Mouse (Mus musculus): ENCODE data around the gene Dhx35. TPM values are rescaled to one million over a fixed set of nuclear protein-coding genes. Genes with fewer than 3 reads are reported as not detected.

The Dhx35 gene
- total and polyA plus RNA-seq, 2 experiments, result 6.5 to 8.2 TPM

DNA sequence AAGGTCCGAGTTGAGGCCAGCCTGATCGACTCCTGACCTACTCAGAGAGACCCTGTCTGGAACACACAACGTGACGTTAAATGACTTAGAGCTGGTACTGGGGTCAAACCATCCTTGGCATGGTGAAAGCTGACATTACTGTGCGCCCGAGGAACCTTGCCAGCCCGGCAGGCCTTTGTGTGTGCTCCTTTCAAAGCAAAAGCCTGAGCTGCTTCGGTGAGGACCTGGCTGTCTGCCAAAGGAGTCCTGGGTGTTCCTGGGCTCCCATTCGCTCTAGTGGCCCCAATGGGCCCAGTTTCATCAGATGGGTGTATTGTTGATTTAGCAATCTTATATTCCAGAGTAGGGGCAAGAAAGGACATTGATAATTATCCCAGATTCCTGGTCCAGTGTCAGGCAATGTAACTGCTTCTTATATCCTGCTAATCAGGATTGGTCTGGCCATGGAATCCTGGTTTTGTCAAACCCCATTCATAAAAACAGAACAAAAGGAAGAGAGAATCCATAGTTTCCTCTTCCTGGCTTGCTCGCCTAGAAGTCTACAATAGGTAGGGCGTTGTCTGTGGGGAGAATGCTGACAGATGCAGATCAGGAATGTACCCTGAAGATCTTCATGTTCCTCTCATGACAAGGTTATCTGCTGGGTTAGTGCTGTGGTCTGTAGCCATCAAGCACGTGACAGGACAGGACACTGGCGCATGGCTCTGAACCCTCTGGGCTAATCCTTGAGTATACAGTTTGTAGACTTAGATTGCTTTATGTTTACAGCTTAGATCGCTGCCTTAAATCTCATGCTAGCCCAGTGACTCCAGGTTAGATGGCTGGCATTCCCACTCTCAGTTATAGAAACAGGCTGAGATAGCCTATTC is 7.4 kb upstream of the Dhx35 start:
- H3K79me2 ChIP-seq (ENCODE audit: control insufficient read depth, insufficient read depth, low read length), result no peaks in the 10 kb centered on the region
- H3K27me3 ChIP-seq (ENCODE audit: control insufficient read depth, insufficient read depth, low read length), result no peaks in the 10 kb centered on the region
- no peak for TF ChIP-seq CTCF (IDR thresholded peaks at IDR 0.05; ENCODE audit: low read depth, low read length)
- no peak for TF ChIP-seq POLR2A (IDR thresholded peaks at IDR 0.05; ENCODE audit: extremely low read depth, insufficient read depth, low read length)
- H3K27ac ChIP-seq (replicated peaks; ENCODE audit: insufficient read depth, low read depth, low read length), result no peak overlapping the region
- 79% methylated on average over 14 of the region's 14 CpGs for WGBS
- H3K9ac ChIP-seq (ENCODE audit: low read depth, low read length), result no peak overlapping the region
- H3K36me3 ChIP-seq (ENCODE audit: control insufficient read depth, insufficient read depth, low read length), result no peaks in the 10 kb centered on the region
- peaks cover 2% of the 10 kb centered on the region; the same call in 1 of the 2 replicates for H3K4me1 ChIP-seq (ENCODE audit: control insufficient read depth, insufficient read depth, low read length)
- DNase-seq (ENCODE audit: extremely low read depth, low read depth, low spot score), result no peak
- H3K4me3 ChIP-seq (ENCODE audit: insufficient read depth, low read depth, low read length), result no peak overlapping the region

DNA sequence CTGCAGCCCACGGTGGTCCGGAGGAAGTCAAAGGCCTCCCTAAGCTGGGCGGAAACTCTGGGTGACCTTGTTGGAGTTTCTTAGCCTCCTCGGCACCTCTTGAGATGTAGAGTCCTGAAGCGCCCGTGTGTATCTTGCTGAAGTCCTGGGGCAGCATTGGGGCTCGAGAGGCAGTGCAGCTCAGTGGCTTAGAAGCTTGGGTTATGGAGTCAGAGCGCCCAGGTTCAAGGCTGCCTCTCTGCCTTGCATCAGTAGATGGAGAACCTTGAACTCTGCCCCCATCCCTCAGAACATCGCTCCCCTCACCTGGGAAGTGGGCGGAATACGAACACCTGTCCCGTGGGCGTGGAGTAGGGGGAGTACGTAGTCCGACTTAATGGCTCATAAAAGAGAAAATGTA is 436 bp downstream of the Dhx35 start:
- Histone ChIP-seq H3K4me3 (ENCODE audit: insufficient read depth, low read depth, low read length) (peak overlapping the region; percentile 89), H3K27me3 (ENCODE audit: control insufficient read depth, insufficient read depth, low read length) (no peaks in the 10 kb centered on the region), H3K27ac (replicated peaks; ENCODE audit: insufficient read depth, low read depth, low read length) (peak overlapping the region; percentile 13), H3K9ac (ENCODE audit: low read depth, low read length) (peak overlapping the region; percentile 71), H3K79me2 (ENCODE audit: control insufficient read depth, insufficient read depth, low read length) (no peaks in the 10 kb centered on the region; the same call in 1 of the 2 replicates), H3K36me3 (ENCODE audit: control insufficient read depth, insufficient read depth, low read length) (no peaks in the 10 kb centered on the region), H3K4me1 (ENCODE audit: control insufficient read depth, insufficient read depth, low read length) (peaks cover 2% of the 10 kb centered on the region)
- DNase-seq (ENCODE audit: extremely low read depth, low read depth, low spot score), result peak; percentile 23
- TF ChIP-seq POLR2A (IDR thresholded peaks at IDR 0.05; ENCODE audit: extremely low read depth, insufficient read depth, low read length) (no peak), CTCF (IDR thresholded peaks at IDR 0.05; ENCODE audit: low read depth, low read length) (no peak)
- 9% methylated on average over 15 of the region's 15 CpGs for WGBS

DNA sequence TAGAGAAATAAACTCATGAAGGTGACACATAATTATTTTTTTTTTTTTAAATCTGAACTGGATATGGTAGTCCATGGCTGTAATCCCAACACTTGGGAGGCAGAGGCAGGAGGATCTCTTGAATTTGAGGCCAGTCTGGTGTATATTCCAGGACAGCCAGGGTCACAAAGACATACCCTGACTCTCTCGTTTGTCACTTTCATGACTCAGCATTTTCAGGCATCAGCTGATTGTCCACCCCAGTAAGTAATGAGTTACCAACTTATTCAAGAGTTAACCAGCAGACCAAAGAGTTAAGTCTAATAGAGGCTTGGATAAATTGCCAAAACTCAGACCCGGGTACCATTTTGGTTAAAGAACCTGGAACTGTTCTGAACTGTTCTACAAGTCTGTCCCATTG is 1.3 kb downstream of the Dhx35 start:
- Histone ChIP-seq H3K4me3 (ENCODE audit: insufficient read depth, low read depth, low read length) (no peak overlapping the region), H3K36me3 (ENCODE audit: control insufficient read depth, insufficient read depth, low read length) (no peaks in the 10 kb centered on the region), H3K27ac (replicated peaks; ENCODE audit: insufficient read depth, low read depth, low read length) (no peak overlapping the region), H3K4me1 (ENCODE audit: control insufficient read depth, insufficient read depth, low read length) (peaks cover 2% of the 10 kb centered on the region), H3K27me3 (ENCODE audit: control insufficient read depth, insufficient read depth, low read length) (no peaks in the 10 kb centered on the region), H3K9ac (ENCODE audit: low read depth, low read length) (no peak overlapping the region), H3K79me2 (ENCODE audit: control insufficient read depth, insufficient read depth, low read length) (no peaks in the 10 kb centered on the region; the same call in 1 of the 2 replicates)
- TF ChIP-seq POLR2A (IDR thresholded peaks at IDR 0.05; ENCODE audit: extremely low read depth, insufficient read depth, low read length), result no peak
- no peak for TF ChIP-seq CTCF (IDR thresholded peaks at IDR 0.05; ENCODE audit: low read depth, low read length)
- DNase-seq (ENCODE audit: extremely low read depth, low read depth, low spot score), result no peak
- 72% methylated on average over 2 of the region's 2 CpGs for WGBS

DNA sequence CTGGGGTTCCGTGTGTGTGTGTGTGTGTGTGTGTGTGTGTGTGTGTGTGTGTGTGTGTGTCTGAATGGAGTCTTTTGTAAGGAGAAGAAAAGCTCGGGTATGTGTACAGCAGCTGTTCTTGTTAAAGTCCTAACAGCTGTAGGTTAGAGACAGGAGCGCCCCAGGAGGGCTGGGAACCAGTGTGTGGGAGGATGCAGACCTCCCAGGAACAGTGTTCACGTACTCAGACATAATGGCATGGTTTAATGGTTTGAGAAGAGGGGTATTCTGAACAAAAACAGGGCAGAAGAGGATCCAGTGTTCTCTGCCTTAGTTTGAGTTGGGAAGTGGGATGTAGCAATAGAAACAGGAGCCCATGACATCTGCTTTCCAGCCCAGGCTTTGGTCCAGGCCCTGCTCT is 4.7 kb downstream of the Dhx35 start:
- Histone ChIP-seq H3K27ac (replicated peaks; ENCODE audit: insufficient read depth, low read depth, low read length) (no peak overlapping the region), H3K36me3 (ENCODE audit: control insufficient read depth, insufficient read depth, low read length) (peaks cover 6% of the 10 kb centered on the region), H3K79me2 (ENCODE audit: control insufficient read depth, insufficient read depth, low read length) (no peaks in the 10 kb centered on the region; the same call in 1 of the 2 replicates), H3K9ac (ENCODE audit: low read depth, low read length) (no peak overlapping the region), H3K27me3 (ENCODE audit: control insufficient read depth, insufficient read depth, low read length) (no peaks in the 10 kb centered on the region), H3K4me3 (ENCODE audit: insufficient read depth, low read depth, low read length) (no peak overlapping the region), H3K4me1 (ENCODE audit: control insufficient read depth, insufficient read depth, low read length) (peaks cover 2% of the 10 kb centered on the region; the same call in 1 of the 2 replicates)
- WGBS, result 91% methylated on average over 4 of the region's 4 CpGs
- TF ChIP-seq POLR2A (IDR thresholded peaks at IDR 0.05; ENCODE audit: extremely low read depth, insufficient read depth, low read length) (no peak), CTCF (IDR thresholded peaks at IDR 0.05; ENCODE audit: low read depth, low read length) (no peak)
- DNase-seq (ENCODE audit: extremely low read depth, low read depth, low spot score), result no peak

DNA sequence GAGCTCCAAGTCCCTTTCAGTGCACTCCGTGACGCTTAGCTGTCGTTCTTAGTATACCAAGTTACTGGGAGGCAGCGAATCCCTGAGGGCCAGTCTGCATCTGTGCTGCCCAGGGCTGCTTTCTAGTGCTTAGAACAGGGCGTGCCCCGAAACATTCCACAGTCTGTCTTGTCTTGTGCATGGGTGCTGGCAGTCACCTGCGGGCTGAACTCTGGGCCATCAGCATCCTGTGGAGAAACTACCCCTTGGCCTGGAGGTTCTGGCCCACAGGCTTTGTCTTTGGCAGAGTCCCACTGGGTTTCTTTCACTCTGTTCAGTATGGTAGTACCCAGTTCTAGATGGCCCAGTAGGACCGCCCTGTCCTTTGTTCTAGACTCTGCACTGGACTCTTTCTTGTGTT is 6.2 kb downstream of the Dhx35 start:
- DNase-seq (ENCODE audit: extremely low read depth, low read depth, low spot score), result no peak
- no peak overlapping the region for H3K27ac ChIP-seq (replicated peaks; ENCODE audit: insufficient read depth, low read depth, low read length)
- TF ChIP-seq CTCF (IDR thresholded peaks at IDR 0.05; ENCODE audit: low read depth, low read length) (no peak), POLR2A (IDR thresholded peaks at IDR 0.05; ENCODE audit: extremely low read depth, insufficient read depth, low read length) (no peak)
- no peaks in the 10 kb centered on the region; the same call in 1 of the 2 replicates for H3K79me2 ChIP-seq (ENCODE audit: control insufficient read depth, insufficient read depth, low read length)
- peaks cover 9% of the 10 kb centered on the region for H3K36me3 ChIP-seq (ENCODE audit: control insufficient read depth, insufficient read depth, low read length)
- no peak overlapping the region for H3K9ac ChIP-seq (ENCODE audit: low read depth, low read length)
- WGBS, result 98% methylated on average over 8 of the region's 8 CpGs
- no peak overlapping the region for H3K4me3 ChIP-seq (ENCODE audit: insufficient read depth, low read depth, low read length)
- H3K27me3 ChIP-seq (ENCODE audit: control insufficient read depth, insufficient read depth, low read length), result no peaks in the 10 kb centered on the region
- H3K4me1 ChIP-seq (ENCODE audit: control insufficient read depth, insufficient read depth, low read length), result no peaks in the 10 kb centered on the region

DNA sequence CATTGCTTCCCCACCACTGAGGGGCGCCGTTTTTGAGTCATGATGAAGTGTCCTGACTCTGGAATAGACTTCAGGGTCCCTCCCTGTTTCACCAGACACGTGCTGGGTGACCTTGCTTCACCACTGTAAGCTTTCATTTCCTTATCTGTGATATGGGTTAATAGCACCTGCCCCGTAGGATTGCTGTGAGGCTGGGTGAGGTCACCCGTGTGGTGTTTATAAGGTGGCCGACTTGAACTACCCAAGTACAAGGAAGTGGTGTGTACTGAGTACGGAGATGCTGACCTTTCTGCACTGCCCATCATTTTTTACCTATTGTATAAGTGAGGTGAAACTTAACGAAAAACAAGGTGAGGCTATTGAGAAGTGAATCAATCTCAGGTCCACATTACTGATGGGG is 9.0 kb downstream of the Dhx35 start:
- no peaks in the 10 kb centered on the region for H3K4me1 ChIP-seq (ENCODE audit: control insufficient read depth, insufficient read depth, low read length)
- no peak overlapping the region for H3K4me3 ChIP-seq (ENCODE audit: insufficient read depth, low read depth, low read length)
- 91% methylated on average over 8 of the region's 8 CpGs for WGBS
- no peaks in the 10 kb centered on the region for H3K79me2 ChIP-seq (ENCODE audit: control insufficient read depth, insufficient read depth, low read length)
- no peak for DNase-seq (ENCODE audit: extremely low read depth, low read depth, low spot score)
- peaks cover 10% of the 10 kb centered on the region for H3K36me3 ChIP-seq (ENCODE audit: control insufficient read depth, insufficient read depth, low read length)
- no peak overlapping the region for H3K9ac ChIP-seq (ENCODE audit: low read depth, low read length)
- TF ChIP-seq POLR2A (IDR thresholded peaks at IDR 0.05; ENCODE audit: extremely low read depth, insufficient read depth, low read length) (no peak), CTCF (IDR thresholded peaks at IDR 0.05; ENCODE audit: low read depth, low read length) (no peak)
- no peak overlapping the region for H3K27ac ChIP-seq (replicated peaks; ENCODE audit: insufficient read depth, low read depth, low read length)
- no peaks in the 10 kb centered on the region for H3K27me3 ChIP-seq (ENCODE audit: control insufficient read depth, insufficient read depth, low read length)

Data from liver, adult 2 months (tissue).